Mouse (Mus musculus) kidney, adult 2 months (tissue): Measurements from ENCODE around the gene Supt4a. TPM values are rescaled to one million over a fixed set of nuclear protein-coding genes. Genes with fewer than 3 reads are reported as not detected.
A peak's percentile ranks its signal among the peaks of the same experiment; 100 is the strongest.

ENCODE experiments used
- DNase-seq: peaks from one replicate; pipeline ENCODE4 v3.0.0; 2021
- H3K27ac ChIP-seq: fragments of 200-500 bp; 2 replicates; pipeline ENCODE4 v1.5.1; 2012; ENCODE audit warnings: low read depth, low read length, control low read depth, inconsistent platforms; ENCODE audit not compliant: insufficient read depth
- H3K27me3 ChIP-seq: fragments of 200-500 bp; replicated peaks from 2 replicates; pipeline ENCODE4 v1.6.1; 2012; ENCODE audit warnings: mild to moderate bottlenecking, moderate library complexity, low read length, inconsistent platforms; ENCODE audit not compliant: control insufficient read depth, insufficient read depth
- H3K36me3 ChIP-seq: fragments of 200-500 bp; 2 replicates; pipeline ENCODE4 v1.6.1; 2012; ENCODE audit warnings: mild to moderate bottlenecking, moderate library complexity, low read length, inconsistent platforms; ENCODE audit not compliant: control insufficient read depth, insufficient read depth
- H3K4me1 ChIP-seq: fragments of 200-500 bp; 2 replicates; pipeline ENCODE4 v1.6.1; 2011; ENCODE audit warnings: low read length; ENCODE audit not compliant: control insufficient read depth, insufficient read depth
- H3K4me3 ChIP-seq: fragments of 200-500 bp; 2 replicates; pipeline ENCODE4 v1.5.1; 2011; ENCODE audit warnings: mild to moderate bottlenecking, low read depth, low read length, control low read depth; ENCODE audit not compliant: insufficient read depth
- CTCF ChIP-seq: fragments of 200-500 bp; conservative IDR thresholded peaks from 2 replicates; pipeline ENCODE4 v1.5.1; 2011; ENCODE audit warnings: low read depth, mild to moderate bottlenecking, control low read depth, low read length, moderate library complexity, mixed read lengths; ENCODE audit not compliant: insufficient read depth, insufficient read length
- POLR2A ChIP-seq: fragments of 200-500 bp; IDR thresholded peaks from one replicate; pipeline ENCODE4 v1.6.1; 2011; ENCODE audit warnings: low read depth, low read length, control low read depth
- whole genome bisulfite sequencing: fragments of 180-500 bp; shearing (Covaris S2); methylation state at CpG from one replicate; pipeline ENCODE4 v1.1.7; 2018; 5-methylcytosine and 5-hydroxymethylcytosine counted together
- polyA plus RNA-seq: library from polyadenylated mRNA; depleted of rRNA; stranded (reverse); fragments of >200 nt; gene quantifications from 2 replicates; pipeline ENCODE4 v1.2.3, GENCODE M21; 2012

Supt4a gene
- polyA plus RNA-seq, 1 experiment, result 135 TPM

- TF ChIP-seq CTCF, result no peak
- WGBS, result 39% methylated on average over 7 of the region's 7 CpGs
- no peak for DNase-seq
- H3K4me1 ChIP-seq, result peaks cover 10% of the 10 kb centered on the region; the same call in 1 of the 2 replicates
- H3K27me3 ChIP-seq, result no peaks in the 10 kb centered on the region
- H3K4me3 ChIP-seq, result no peak overlapping the region
- no peaks in the 10 kb centered on the region for H3K36me3 ChIP-seq
- peak overlapping the region; percentile 70 for H3K27ac ChIP-seq
These were observed 27.1 kb upstream of the Supt4a start for GRCm38 (mm10) chr11:87710262-87710615.

GRCm38 (mm10) chr11:87712188-87712587 lies 25.2 kb upstream of the Supt4a start:
- Histone ChIP-seq H3K27ac (no peak overlapping the region), H3K27me3 (no peaks in the 10 kb centered on the region), H3K4me3 (no peak overlapping the region), H3K36me3 (no peaks in the 10 kb centered on the region), H3K4me1 (peaks cover 10% of the 10 kb centered on the region; the same call in 1 of the 2 replicates)
- 85% methylated on average over 4 of the region's 4 CpGs for WGBS
- DNase-seq, result no peak
- TF ChIP-seq POLR2A (no peak), CTCF (no peak)

GRCm38 (mm10) chr11:87715999-87716398 lies 21.4 kb upstream of the Supt4a start:
- TF ChIP-seq POLR2A (no peak), CTCF (no peak; the same call in 1 of the 2 replicates)
- H3K27me3 ChIP-seq, result no peaks in the 10 kb centered on the region
- WGBS, result 87% methylated on average over 4 of the region's 4 CpGs
- no peak overlapping the region for H3K4me3 ChIP-seq
- DNase-seq, result no peak
- no peak overlapping the region for H3K27ac ChIP-seq
- 0 out of 2 replicates have a peak, but pooled peaks cover 2% of the 10 kb centered on the region for H3K4me1 ChIP-seq
- H3K36me3 ChIP-seq, result no peaks in the 10 kb centered on the region; the same call in 1 of the 2 replicates

- no peaks in the 10 kb centered on the region for H3K4me1 ChIP-seq
- H3K27me3 ChIP-seq, result no peaks in the 10 kb centered on the region
- DNase-seq, result no peak
- no peak overlapping the region for H3K4me3 ChIP-seq
- TF ChIP-seq CTCF, result no peak
- TF ChIP-seq POLR2A, result no peak
- H3K36me3 ChIP-seq, result no peaks in the 10 kb centered on the region; the same call in 1 of the 2 replicates
- no peak overlapping the region for H3K27ac ChIP-seq
- 81% methylated on average over 7 of the region's 7 CpGs for WGBS
These were observed 17.8 kb upstream of the Supt4a start for GRCm38 (mm10) chr11:87719526-87719925.

DNA sequence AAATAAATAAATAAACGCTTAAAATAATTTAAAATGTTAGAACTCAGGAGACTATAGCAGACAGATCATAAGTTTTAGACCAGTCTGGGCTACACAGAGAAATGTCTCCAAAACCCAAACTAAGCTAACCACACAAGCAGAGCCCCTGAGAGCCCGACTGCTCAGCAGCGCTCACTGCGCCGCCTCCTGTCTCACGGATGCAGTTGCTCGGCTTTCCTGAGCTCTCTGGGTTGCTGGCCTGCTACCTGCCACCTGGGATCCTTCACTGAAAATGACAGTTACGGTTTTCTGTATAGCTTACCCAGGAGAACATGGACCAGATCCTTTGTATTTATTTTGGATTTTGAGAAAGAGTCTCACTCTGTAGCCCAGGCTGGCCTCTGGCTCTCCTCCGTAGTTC lies 17.0 kb upstream of the Supt4a start:
- Histone ChIP-seq H3K4me3 (no peak overlapping the region), H3K27me3 (no peaks in the 10 kb centered on the region), H3K36me3 (no peaks in the 10 kb centered on the region; the same call in 1 of the 2 replicates), H3K4me1 (no peaks in the 10 kb centered on the region), H3K27ac (no peak overlapping the region)
- TF ChIP-seq CTCF, result no peak
- TF ChIP-seq POLR2A, result no peak
- WGBS, result 72% methylated on average over 9 of the region's 9 CpGs
- DNase-seq, result no peak

- H3K36me3 ChIP-seq, result no peaks in the 10 kb centered on the region; the same call in 1 of the 2 replicates
- DNase-seq, result no peak
- 70% methylated on average over 9 of the region's 9 CpGs for WGBS
- TF ChIP-seq POLR2A (no peak), CTCF (no peak)
- no peaks in the 10 kb centered on the region for H3K4me1 ChIP-seq
- H3K4me3 ChIP-seq, result no peak overlapping the region
- H3K27me3 ChIP-seq, result no peaks in the 10 kb centered on the region
- no peak overlapping the region for H3K27ac ChIP-seq
These were observed 16.5 kb upstream of the Supt4a start for GRCm38 (mm10) chr11:87720839-87721238.

DNA sequence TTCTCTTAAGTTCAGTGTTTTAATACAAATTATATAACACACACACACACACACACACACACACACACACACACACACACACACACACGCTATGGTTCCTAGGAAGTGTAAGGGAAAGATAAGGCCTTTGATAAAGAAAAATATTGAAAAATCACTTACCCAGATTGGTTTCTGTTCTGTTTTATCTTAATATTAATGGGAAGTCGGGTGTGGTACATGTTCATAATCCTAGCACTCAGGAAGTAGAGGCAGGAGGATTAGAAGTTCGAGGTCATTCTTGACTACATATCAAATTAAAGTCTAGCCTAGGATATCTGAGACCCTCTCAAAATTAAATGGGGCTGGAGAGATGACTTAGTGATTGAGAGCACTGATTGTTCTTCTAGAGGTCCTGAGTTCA lies 15.2 kb upstream of the Supt4a start:
- 77% methylated on average over 3 of the region's 3 CpGs for WGBS
- no peak for DNase-seq
- H3K27ac ChIP-seq, result no peak overlapping the region
- no peak overlapping the region for H3K4me3 ChIP-seq
- H3K27me3 ChIP-seq, result no peaks in the 10 kb centered on the region
- no peak for TF ChIP-seq CTCF
- no peak for TF ChIP-seq POLR2A
- no peaks in the 10 kb centered on the region; the same call in 1 of the 2 replicates for H3K36me3 ChIP-seq
- no peaks in the 10 kb centered on the region for H3K4me1 ChIP-seq
